Mouse (Mus musculus) embryonic fibroblast, embryonic 13.5 days (primary cell): ENCODE results near the gene Gcgr. TPM values are rescaled to one million over a fixed set of nuclear protein-coding genes. Genes with fewer than 3 reads are reported as not detected.
"Not testable (repeated sequence)": the region's sequence is repeated elsewhere in the genome, so short reads cannot be mapped to it uniquely, and the experiment has no call there.

Experiments used
- H3K27ac ChIP-seq: 2 replicates; pipeline ENCODE4 v1.5.1; 2012; ENCODE audit warnings: low read length, control low read depth, inconsistent platforms; ENCODE audit not compliant: insufficient read depth
- H3K4me1 ChIP-seq: 2 replicates; pipeline ENCODE4 v1.6.1; 2011; ENCODE audit warnings: low read length; ENCODE audit not compliant: control insufficient read depth, insufficient read depth
- H3K4me3 ChIP-seq: 2 replicates; pipeline ENCODE4 v1.5.1; 2011; ENCODE audit warnings: mild to moderate bottlenecking, control low read depth, low read length; ENCODE audit not compliant: insufficient read depth
- CTCF ChIP-seq: IDR thresholded peaks from 2 replicates; pipeline ENCODE4 v1.5.1; 2011; ENCODE audit warnings: mild to moderate bottlenecking, control low read depth, low read length, moderate library complexity, borderline replicate concordance; ENCODE audit not compliant: insufficient read depth
- POLR2A ChIP-seq: IDR thresholded peaks from 2 replicates; pipeline ENCODE4 v1.6.1; 2011; ENCODE audit warnings: low read depth, mild to moderate bottlenecking, control low read depth, low read length, moderate library complexity
- polyA plus RNA-seq: library from polyadenylated mRNA; stranded (reverse); fragments of >200 nt; gene quantifications from 2 replicates; pipeline ENCODE4 v1.2.4, GENCODE M21; 2011; ENCODE audit warnings: low read depth; ENCODE audit not compliant: missing spikeins, insufficient read length

The Gcgr gene
- polyA plus RNA-seq, 1 experiment = not detected

- Histone ChIP-seq H3K27ac (peak overlapping the region; percentile 91), H3K4me1 (0 out of 2 replicates have a peak, but pooled peaks cover 6% of the 10 kb centered on the region), H3K4me3 (peak overlapping the region; percentile 97)
- TF ChIP-seq CTCF = no peak
- 0 out of 2 replicates have a peak, but pooled peaks have one; percentile 11 for TF ChIP-seq POLR2A
Measured at GRCm38 (mm10) chr11:120580871-120581331, 50.4 kb downstream of the Gcgr start.

- Histone ChIP-seq H3K4me3 (peak within 1 kb of the TSS; percentile 97), H3K27ac (peak within 1 kb of the TSS; percentile 91), H3K4me1 (0 out of 2 replicates have a peak, but pooled peaks cover 6% of the 10 kb centered on the region)
- no peak for TF ChIP-seq CTCF
- peak; percentile 70; the same call in 1 of the 2 replicates for TF ChIP-seq POLR2A
Measured at GRCm38 (mm10) chr11:120581490-120582267, 51.2 kb downstream of the Gcgr start, which contains the start of gene Arhgdia. TSS of gene Arhgdia (minus strand) at chr11:120581624.

- Histone ChIP-seq H3K4me3 (no peak overlapping the region), H3K4me1 (0 out of 2 replicates have a peak, but pooled peaks cover 6% of the 10 kb centered on the region), H3K27ac (peak overlapping the region; percentile 58)
- TF ChIP-seq POLR2A (no peak; the same call in 1 of the 2 replicates), CTCF (no peak)
Measured at GRCm38 (mm10) chr11:120582268-120582981, 51.9 kb downstream of the Gcgr start.

- not testable (repeated sequence) for H3K4me3 ChIP-seq, H3K27ac ChIP-seq, H3K4me1 ChIP-seq
Measured at GRCm38 (mm10) chr11:120582982-120583293, 52.4 kb downstream of the Gcgr start.

GRCm38 (mm10) chr11:120583937-120584336, 53.4 kb downstream of the Gcgr start:
- TF ChIP-seq POLR2A = no peak
- no peak for TF ChIP-seq CTCF
- Histone ChIP-seq H3K4me1 (0 out of 2 replicates have a peak, but pooled peaks cover 3% of the 10 kb centered on the region), H3K4me3 (no peak overlapping the region), H3K27ac (no peak overlapping the region)

- Histone ChIP-seq H3K4me1 (no peaks in the 10 kb centered on the region), H3K4me3 (no peak overlapping the region), H3K27ac (no peak overlapping the region)
- TF ChIP-seq POLR2A = no peak
- TF ChIP-seq CTCF = no peak
Measured at GRCm38 (mm10) chr11:120588531-120588930, 58.0 kb downstream of the Gcgr start.

Other genes starting within 250 kb of the Gcgr start
- 5,586 and 6,404 TPM in 2 replicates for gene Actg1, start 182.2 kb upstream of the Gcgr start, polyA plus RNA-seq
- gene Fscn2, start 169.2 kb upstream of the Gcgr start, polyA plus RNA-seq = not detected in 2 replicates
- gene Faap100, start 151.9 kb upstream of the Gcgr start, polyA plus RNA-seq = 8.5 and 10.9 TPM in 2 replicates
- 76.1 and 81.6 TPM in 2 replicates for gene Nploc4, start 93.0 kb upstream of the Gcgr start, polyA plus RNA-seq
- not detected in 2 replicates for gene Tspan10, start 88.1 kb upstream of the Gcgr start, polyA plus RNA-seq
- gene Pde6g, start 77.2 kb upstream of the Gcgr start, polyA plus RNA-seq = not detected in 2 replicates
- 5.6 TPM in 2 replicates for gene Oxld1, start 72.6 kb upstream of the Gcgr start, polyA plus RNA-seq
- 18.9 and 27.3 TPM in 2 replicates for gene Ccdc137, start 72.6 kb upstream of the Gcgr start, polyA plus RNA-seq
- 24.0 and 30.7 TPM in 2 replicates for gene Arl16, start 63.1 kb upstream of the Gcgr start, polyA plus RNA-seq
- 51.1 and 58.0 TPM in 2 replicates for gene Mrpl12, start 46.1 kb upstream of the Gcgr start, polyA plus RNA-seq
- gene Slc25a10, start 38.9 kb upstream of the Gcgr start, polyA plus RNA-seq = 22.0 and 22.4 TPM in 2 replicates
- 65.4 and 90.1 TPM in 2 replicates for gene Mcrip1, start 19.0 kb downstream of the Gcgr start, polyA plus RNA-seq
- not detected in 2 replicates for gene Ppp1r27, start 20.4 kb downstream of the Gcgr start, polyA plus RNA-seq
- gene P4hb, start 42.6 kb downstream of the Gcgr start, polyA plus RNA-seq = 846 and 907 TPM in 2 replicates
- gene Arhgdia, start 50.9 kb downstream of the Gcgr start, polyA plus RNA-seq = 500 and 534 TPM in 2 replicates
- gene Alyref, start 67.7 kb downstream of the Gcgr start, polyA plus RNA-seq = 112 and 150 TPM in 2 replicates
- gene Anapc11, start 67.7 kb downstream of the Gcgr start, polyA plus RNA-seq = 78.0 and 87.2 TPM in 2 replicates
- gene Npb, start 77.8 kb downstream of the Gcgr start, polyA plus RNA-seq = not detected in 2 replicates
- 39.5 and 45.2 TPM in 2 replicates for gene Pcyt2, start 87.2 kb downstream of the Gcgr start, polyA plus RNA-seq
- 15.9 and 19.2 TPM in 2 replicates for gene Sirt7, start 94.5 kb downstream of the Gcgr start, polyA plus RNA-seq
- 39.4 and 43.9 TPM in 2 replicates for gene Mafg, start 102.9 kb downstream of the Gcgr start, polyA plus RNA-seq
- 44.5 and 59.0 TPM in 2 replicates for gene Pycr1, start 113.1 kb downstream of the Gcgr start, polyA plus RNA-seq
- gene Myadml2, start 117.5 kb downstream of the Gcgr start, polyA plus RNA-seq = not detected in 2 replicates
- 0.47 and 0.63 TPM in 2 replicates for gene Notum, start 130.5 kb downstream of the Gcgr start, polyA plus RNA-seq
- gene Aspscr1, start 142.3 kb downstream of the Gcgr start, polyA plus RNA-seq = 49.8 and 53.9 TPM in 2 replicates
- 42.8 and 44.1 TPM in 2 replicates for gene Cenpx, start 183.0 kb downstream of the Gcgr start, polyA plus RNA-seq
- gene Lrrc45, start 183.2 kb downstream of the Gcgr start, polyA plus RNA-seq = 16.1 and 17.8 TPM in 2 replicates
- gene Rac3, start 190.8 kb downstream of the Gcgr start, polyA plus RNA-seq = 16.0 and 20.8 TPM in 2 replicates
- 31.6 and 52.4 TPM in 2 replicates for gene Dcxr, start 196.6 kb downstream of the Gcgr start, polyA plus RNA-seq
- gene Cbr2, start 201.4 kb downstream of the Gcgr start, polyA plus RNA-seq = 27.8 and 30.7 TPM in 2 replicates
- gene Hmga1b, start 232.1 kb downstream of the Gcgr start, polyA plus RNA-seq = 1.3 and 15.2 TPM in 2 replicates